Mouse (Mus musculus) liver, embryonic 14.5 days (tissue): ENCODE data around the gene Pecam1. TPM values are rescaled to one million over a fixed set of nuclear protein-coding genes. Genes with fewer than 3 reads are reported as not detected.

Experiments
- ATAC-seq: fragments of 200-750 bp; cut with Nextera tagmentation; 2 replicates; pipeline ENCODE4 v1.8.0; 2017; ENCODE audit warnings: moderate number of reproducible peaks, mild to moderate bottlenecking, moderate library complexity; ENCODE audit not compliant: insufficient read depth
- DNase-seq, 3 experiments: peaks; one replicate each; pipeline ENCODE4 v3.0.0-alpha.2; 2012 to 2013; ENCODE audit warnings: low read depth in 3 of 3, low spot score in 3 of 3
- H3K27ac ChIP-seq: fragments of 300-500 bp; sonication (generic); 2 replicates; pipeline ENCODE4 v1.5.1; 2014; ENCODE audit warnings: moderate library complexity, mild to moderate bottlenecking, control low read depth, inconsistent platforms
- H3K27me3 ChIP-seq: fragments of 300-500 bp; sonication (generic); 2 replicates; pipeline ENCODE4 v1.6.1; 2014; ENCODE audit warnings: mild to moderate bottlenecking, low read length, moderate library complexity; ENCODE audit not compliant: control insufficient read depth, insufficient read depth
- H3K36me3 ChIP-seq: fragments of 300-500 bp; sonication (generic); replicated peaks from 2 replicates; pipeline ENCODE4 v1.6.1; 2014; ENCODE audit warnings: low read depth; ENCODE audit not compliant: control insufficient read depth, insufficient read depth
- H3K4me1 ChIP-seq, 2 experiments: fragments of 200-500 bp in 1 of 2; fragments of 300-500 bp in 1 of 2; sonication (generic) in 1 of 2; replicated peaks; 2 replicates each; pipeline ENCODE4 v1.6.1; 2012 to 2014; ENCODE audit warnings: antibody characterized with exemption in 1 of 2, inconsistent platforms in 1 of 2, low read length in 1 of 2; ENCODE audit not compliant: control insufficient read depth in 2 of 2, insufficient read depth in 2 of 2
- H3K4me2 ChIP-seq: fragments of 300-500 bp; sonication (generic); 2 replicates; pipeline ENCODE4 v1.6.1; 2014; ENCODE audit warnings: low read depth, mild to moderate bottlenecking, control low read depth, moderate library complexity
- H3K4me3 ChIP-seq, 2 experiments: fragments of 200-500 bp in 1 of 2; fragments of 300-500 bp in 1 of 2; sonication (generic) in 1 of 2; 2 replicates each; pipeline ENCODE4 v1.5.1; 2012 to 2014; ENCODE audit warnings: low read depth in 2 of 2, low read length in 2 of 2, mild to moderate bottlenecking in 2 of 2, control low read depth in 1 of 2, inconsistent platforms in 1 of 2, moderate library complexity in 1 of 2; ENCODE audit not compliant: insufficient read depth in 1 of 2
- H3K9ac ChIP-seq: fragments of 300-500 bp; sonication (generic); replicated peaks from 2 replicates; pipeline ENCODE4 v1.6.1; 2014; ENCODE audit warnings: mild to moderate bottlenecking, control low read depth, moderate library complexity
- H3K9me3 ChIP-seq: fragments of 300-500 bp; sonication (generic); 2 replicates; pipeline ENCODE4 v1.6.1; 2016; ENCODE audit warnings: low read length, mixed read lengths; ENCODE audit not compliant: control insufficient read depth
- CTCF ChIP-seq: IDR thresholded peaks from 2 replicates; pipeline ENCODE4 v1.5.1; 2016; ENCODE audit warnings: antibody characterized with exemption, low read depth, control low read depth
- EP300 ChIP-seq: IDR thresholded peaks from 2 replicates; pipeline ENCODE4 v1.6.1; 2016; ENCODE audit warnings: antibody characterized with exemption, low read depth
- WGBS: fragments of 180-500 bp; shearing (Covaris S2); extraction: QIAGEN DNeasy Blood & Tissue Kit; methylation state at CpG from one replicate; pipeline ENCODE4 v1.1.7; 2014; ENCODE audit not compliant: insufficient replicate concordance; 5-methylcytosine and 5-hydroxymethylcytosine counted together
- polyA plus RNA-seq, 2 experiments: library from polyadenylated mRNA; depleted of rRNA in 1 of 2; stranded (reverse) in 1 of 2; unstranded in 1 of 2; fragments of >200 nt; fragmentation: Nextera tagmentation in 1 of 2; extraction: Ambion mirVana in 1 of 2; gene quantifications; 2 replicates each; pipeline versions ENCODE4 v1.2.1 to v1.2.3; 2012 to 2014

The Pecam1 gene
- polyA plus RNA-seq, 2 experiments = 5.5 to 6.3 TPM

DNA sequence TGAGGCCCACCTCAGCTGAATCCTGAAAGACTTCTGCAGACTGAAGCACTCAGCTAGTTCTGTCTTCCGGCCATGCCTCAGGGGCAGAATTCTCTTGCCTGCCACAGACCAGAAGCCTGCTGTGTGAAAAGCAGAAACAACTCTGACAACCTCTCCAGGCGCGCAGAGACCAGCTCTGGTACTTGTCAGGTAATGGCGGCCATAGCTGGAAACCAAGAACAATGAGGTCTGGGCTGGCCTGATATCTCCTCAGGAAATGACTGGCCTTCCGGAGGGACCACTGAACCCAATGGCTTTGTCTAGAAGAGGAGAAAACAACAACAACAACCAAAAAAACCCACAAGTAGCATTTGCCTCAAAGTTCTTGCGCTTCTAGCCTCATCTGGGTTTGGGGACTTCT lies 35.4 kb downstream of the Pecam1 start:
- no peak for DNase-seq
- ATAC-seq = no peak
- 23% methylated on average over 6 of the region's 6 CpGs for WGBS
- Histone ChIP-seq H3K4me1 (peaks cover 0 to 9% of the 10 kb centered on the region in 2 experiments; a peak in 2 of 4 replicates), H3K4me3 (peak overlapping the region in 1 of 2 experiments; percentile 37; a peak in 3 of 4 replicates), H3K27ac (no peak overlapping the region), H3K9ac (no peak overlapping the region), H3K27me3 (no peaks in the 10 kb centered on the region), H3K36me3 (no peaks in the 10 kb centered on the region), H3K4me2 (no peak overlapping the region), H3K9me3 (no peaks in the 10 kb centered on the region)
- TF ChIP-seq EP300 = no peak
- TF ChIP-seq CTCF = no peak

- no peak overlapping the region for H3K9ac ChIP-seq
- no peak for DNase-seq
- peaks cover 0 to 6% of the 10 kb centered on the region in 2 experiments; a peak in 2 of 4 replicates for H3K4me1 ChIP-seq
- WGBS = 64% methylated on average over 5 of the region's 5 CpGs
- H3K4me2 ChIP-seq = no peak overlapping the region
- H3K4me3 ChIP-seq = no peak overlapping the region
- H3K27ac ChIP-seq = no peak overlapping the region
- no peak for TF ChIP-seq EP300
- no peak for TF ChIP-seq CTCF
- no peaks in the 10 kb centered on the region for H3K36me3 ChIP-seq
- ATAC-seq = no peak
- H3K9me3 ChIP-seq = no peaks in the 10 kb centered on the region
- H3K27me3 ChIP-seq = no peaks in the 10 kb centered on the region
Measured at GRCm38 (mm10) chr11:106710789-106711188, 39.6 kb downstream of the Pecam1 start.

GRCm38 (mm10) chr11:106709227-106709985 lies 41.0 kb downstream of the Pecam1 start:
- H3K27me3 ChIP-seq = no peaks in the 10 kb centered on the region
- DNase-seq = no peak
- no peak overlapping the region for H3K4me2 ChIP-seq
- 52% methylated on average over 15 of the region's 15 CpGs for WGBS
- no peaks in the 10 kb centered on the region for H3K9me3 ChIP-seq
- ATAC-seq = no peak
- H3K27ac ChIP-seq = no peak overlapping the region
- TF ChIP-seq EP300 = no peak
- no peak for TF ChIP-seq CTCF
- no peak overlapping the region for H3K9ac ChIP-seq
- no peaks in the 10 kb centered on the region for H3K36me3 ChIP-seq
- no peak overlapping the region for H3K4me3 ChIP-seq
- peaks cover 0 to 3% of the 10 kb centered on the region in 2 experiments; a peak in 2 of 4 replicates for H3K4me1 ChIP-seq

- Histone ChIP-seq H3K4me2 (no peak overlapping the region), H3K4me3 (no peak overlapping the region), H3K4me1 (peaks cover 0 to 3% of the 10 kb centered on the region in 2 experiments; a peak in 1 of 4 replicates), H3K36me3 (no peaks in the 10 kb centered on the region), H3K27me3 (no peaks in the 10 kb centered on the region), H3K27ac (no peak overlapping the region), H3K9ac (no peak overlapping the region), H3K9me3 (no peaks in the 10 kb centered on the region)
- WGBS = 56% methylated on average over 3 of the region's 3 CpGs
- TF ChIP-seq EP300 (no peak), CTCF (no peak)
- ATAC-seq (no peak), DNase-seq (no peak)
Measured at GRCm38 (mm10) chr11:106707866-106708265, 42.6 kb downstream of the Pecam1 start.

- no peaks in the 10 kb centered on the region for H3K9me3 ChIP-seq
- no peaks in the 10 kb centered on the region for H3K36me3 ChIP-seq
- DNase-seq (no peak), ATAC-seq (no peak)
- TF ChIP-seq EP300 (no peak), CTCF (no peak)
- H3K4me2 ChIP-seq = no peak overlapping the region
- peaks cover 0 to 3% of the 10 kb centered on the region in 2 experiments; a peak in 1 of 4 replicates for H3K4me1 ChIP-seq
- no peaks in the 10 kb centered on the region for H3K27me3 ChIP-seq
- H3K27ac ChIP-seq = no peak overlapping the region
- WGBS = 66% methylated on average over 8 of the region's 8 CpGs
- H3K9ac ChIP-seq = no peak overlapping the region
- H3K4me3 ChIP-seq = no peak overlapping the region
Measured at GRCm38 (mm10) chr11:106707085-106707484, 43.3 kb downstream of the Pecam1 start.
